Mouse (Mus musculus): ENCODE data around the gene Slc17a5.

DNA sequence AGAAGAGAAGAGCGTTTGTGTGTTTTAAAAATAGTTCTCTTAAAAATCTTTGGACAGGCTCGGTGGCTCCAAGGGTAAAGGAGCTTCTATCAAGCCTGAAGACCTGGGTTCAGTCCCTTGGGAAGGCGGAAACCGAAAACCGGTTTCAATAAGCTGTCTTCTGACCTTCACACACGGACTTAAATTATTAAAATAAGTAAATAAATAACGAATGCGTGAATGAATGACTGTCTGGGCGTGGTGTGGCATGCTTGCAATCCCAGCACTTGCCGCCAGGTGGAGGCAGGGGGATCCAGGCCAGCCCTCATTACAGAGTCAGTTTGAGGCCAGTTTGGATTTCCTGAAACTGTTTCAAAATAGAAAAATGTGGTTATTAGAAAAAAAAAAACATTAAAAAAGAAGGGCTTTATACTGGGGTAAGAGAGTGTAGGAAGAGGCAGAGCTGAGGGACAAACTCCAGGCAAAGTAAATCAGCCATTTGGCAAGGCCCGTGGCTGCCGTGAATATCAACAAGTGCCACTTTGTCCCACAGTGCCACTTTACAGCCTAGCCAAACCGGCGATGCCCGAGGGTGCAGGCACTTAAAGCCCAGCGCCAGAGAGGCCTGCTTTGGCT, 60.0 kb downstream of the Slc17a5 start:
- TF ChIP-seq TAL1 (IDR thresholded peaks at IDR 0.05; ENCODE audit: low read length) (no peak), GATA1 (IDR thresholded peaks at IDR 0.05; ENCODE audit: low read length) (no peak)

Measured in erythroblast, embryonic 14.5 days (primary cell).